Mouse (Mus musculus) lung, postnatal 0 days (tissue): ENCODE measurements around the gene Stat3.
A peak's percentile ranks its signal among the peaks of the same experiment; 100 is the strongest.

Source experiments
- CTCF ChIP-seq: IDR thresholded peaks from 2 replicates; pipeline ENCODE4 v1.5.1; 2016; ENCODE audit warnings: antibody characterized with exemption, mild to moderate bottlenecking
- EP300 ChIP-seq: IDR thresholded peaks from 2 replicates; pipeline ENCODE4 v1.6.1; 2016; ENCODE audit warnings: antibody characterized with exemption, mild to moderate bottlenecking, control low read depth

DNA sequence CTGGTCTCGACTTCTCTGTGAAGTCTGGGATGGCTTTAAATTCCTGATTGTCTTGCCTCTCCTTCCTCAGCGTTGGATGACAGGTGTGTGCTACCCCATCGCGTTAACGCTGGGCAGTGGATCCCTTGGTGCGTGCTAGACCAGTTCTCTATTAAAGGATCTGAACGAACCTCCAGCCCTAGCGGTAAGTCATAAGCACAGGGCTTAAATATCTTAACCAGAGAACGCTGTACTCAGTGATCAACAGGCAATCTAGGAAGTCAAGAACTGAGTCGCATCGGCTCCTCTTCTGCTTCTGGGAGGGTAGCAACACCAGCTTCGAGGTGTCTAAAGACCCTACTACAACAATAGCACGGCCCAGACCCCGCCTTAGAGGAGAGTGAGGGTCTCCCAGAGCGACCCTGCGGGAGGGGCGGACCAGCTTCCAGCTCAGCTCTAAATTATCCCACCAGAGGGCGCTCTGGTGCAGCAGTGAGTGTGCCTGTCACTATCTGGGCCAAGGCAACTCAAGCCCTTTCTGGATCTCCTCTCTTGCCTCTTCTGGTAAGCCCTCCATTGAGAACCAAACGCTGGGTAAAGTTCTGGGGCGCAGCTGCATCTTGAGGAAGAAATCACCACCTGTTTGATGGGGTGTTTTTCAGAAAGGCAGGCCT is 43.9 kb upstream of the Stat3 start:
- peak; percentile 93 for TF ChIP-seq CTCF
- 0 out of 2 replicates have a peak, but pooled peaks have one; percentile 23 for TF ChIP-seq EP300
